Mouse (Mus musculus) cerebellum, postnatal 10 days (tissue): Measurements from ENCODE around the gene Flrt1.
"Not testable (repeated sequence)": the region's sequence is repeated elsewhere in the genome, so short reads cannot be mapped to it uniquely, and the experiment has no call there.

Experiments
- DNase-seq, 2 experiments: peaks; one replicate each; pipeline ENCODE4 v3.0.0; 2021; ENCODE audit warnings: mixed read lengths in 2 of 2

Flrt1 gene

DNA sequence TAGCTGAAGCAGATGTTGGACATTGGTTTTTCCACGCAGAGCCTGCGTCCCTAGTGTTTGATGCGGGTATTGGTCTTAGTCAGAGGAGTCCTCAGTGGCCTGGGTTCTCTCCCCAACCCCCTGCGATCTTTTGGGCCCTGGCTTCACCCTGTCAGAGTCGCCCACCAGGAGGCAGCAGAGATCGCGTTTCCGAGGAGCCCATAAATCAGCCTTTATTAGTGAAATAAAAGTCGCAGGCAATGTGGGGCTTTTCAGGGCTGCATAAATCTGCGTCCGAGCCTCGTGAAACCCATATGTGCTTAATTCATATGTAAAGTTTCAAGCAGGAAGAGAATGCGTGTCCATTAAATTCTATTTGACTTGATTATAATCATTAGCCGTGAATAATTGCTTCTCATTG lies 37.4 kb downstream of the Flrt1 start:
- peak; percentile 94 to 97 for DNase-seq

DNA sequence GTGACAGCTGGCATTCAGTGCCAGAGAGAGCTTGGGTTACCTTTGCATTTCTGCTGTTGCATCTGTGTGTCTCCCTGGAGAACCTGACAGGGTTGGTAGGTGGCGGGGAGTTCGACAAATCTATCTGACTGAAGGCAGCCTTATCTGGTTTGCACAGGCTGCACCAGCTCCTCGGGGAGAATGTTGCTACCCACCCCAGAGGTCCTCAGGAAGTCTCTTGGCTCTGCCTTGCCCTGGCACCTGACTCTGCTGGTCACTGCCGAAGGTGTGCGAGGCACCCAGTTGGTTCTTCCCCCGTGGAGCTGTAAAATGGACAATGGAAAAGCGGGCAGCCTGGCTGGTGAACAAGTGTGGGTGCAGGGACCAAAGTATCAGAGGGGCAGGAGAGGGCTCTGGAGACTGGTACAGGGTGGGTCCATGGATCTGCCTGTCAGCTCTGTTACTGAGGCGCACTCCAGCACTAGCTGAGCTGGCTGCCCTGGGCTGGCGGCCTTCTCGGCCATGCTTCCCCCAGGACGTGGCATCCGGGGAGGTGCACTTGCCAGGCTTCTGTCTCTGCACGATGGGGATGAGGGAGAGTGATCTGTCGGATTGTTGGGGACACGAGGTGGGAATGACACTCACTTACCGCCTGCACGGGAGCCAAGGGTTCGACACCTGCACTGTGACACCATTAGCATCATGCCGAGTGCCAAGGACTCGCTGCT lies 38.0 kb downstream of the Flrt1 start:
- DNase-seq, result no peak

DNA sequence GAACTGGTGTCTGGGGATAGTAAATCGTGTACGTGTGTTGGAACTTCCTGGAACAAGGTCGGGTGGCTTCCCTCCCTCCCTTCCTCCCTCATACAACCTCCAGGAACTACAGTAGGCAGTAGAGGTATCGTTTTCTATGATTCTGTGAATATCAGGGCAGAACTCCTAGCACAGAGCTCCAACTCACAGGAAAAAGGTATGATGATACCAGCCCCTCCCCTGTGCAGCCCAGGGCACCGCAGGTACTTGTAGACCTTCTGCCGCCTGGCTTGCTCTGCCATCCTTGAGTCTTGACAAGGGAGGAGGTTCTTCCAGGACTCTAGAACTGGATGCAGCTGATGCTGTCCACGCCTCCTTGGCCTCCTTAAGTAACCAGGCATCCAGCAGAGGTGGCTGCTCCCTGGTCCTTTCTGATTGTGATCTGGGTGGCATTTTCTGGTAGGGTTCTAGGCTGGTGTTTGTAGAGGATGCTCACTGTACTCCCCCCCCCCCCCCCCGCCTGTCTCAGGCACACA lies 38.6 kb downstream of the Flrt1 start:
- no peak for DNase-seq

DNA sequence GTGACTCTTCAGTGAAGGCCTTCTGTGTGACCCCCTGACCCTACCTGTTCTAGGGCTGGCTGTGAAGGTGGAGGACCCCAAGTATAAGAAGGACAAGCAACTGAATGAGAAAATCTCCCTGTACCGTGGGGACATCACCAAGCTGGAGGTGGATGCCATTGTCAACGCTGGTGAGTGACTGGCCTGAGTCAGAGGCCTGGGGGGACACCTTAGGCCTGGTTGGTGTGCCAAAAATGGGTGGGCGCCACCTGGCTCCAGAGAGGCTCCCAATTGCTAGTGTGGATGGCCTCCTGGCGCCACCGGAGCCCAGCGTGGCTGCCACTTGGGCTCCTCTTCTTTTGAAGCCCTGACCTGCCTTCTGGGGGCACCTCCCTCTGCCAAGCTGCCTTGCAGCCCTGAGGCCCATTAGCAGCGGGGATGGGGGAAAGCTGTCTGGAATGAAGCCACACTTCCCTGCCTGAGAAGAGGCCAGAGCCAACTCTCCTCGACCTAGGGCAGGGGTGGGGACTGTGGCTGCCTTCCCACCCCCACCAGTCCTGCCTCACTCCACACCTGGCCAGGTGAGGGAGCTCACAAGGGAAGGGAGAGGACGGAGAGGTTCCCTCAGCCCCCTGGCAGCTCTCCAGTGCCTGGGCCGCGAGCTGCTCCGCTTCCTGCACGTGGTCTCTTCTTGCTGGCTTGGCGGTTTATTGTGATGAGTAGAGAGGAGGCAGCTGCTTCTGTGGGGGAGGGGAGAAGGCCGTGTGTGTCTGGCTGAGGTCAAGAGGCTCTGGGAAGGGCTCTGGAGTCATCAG lies 39.3 kb downstream of the Flrt1 start:
- DNase-seq, result peak; percentile 83 to 88

DNA sequence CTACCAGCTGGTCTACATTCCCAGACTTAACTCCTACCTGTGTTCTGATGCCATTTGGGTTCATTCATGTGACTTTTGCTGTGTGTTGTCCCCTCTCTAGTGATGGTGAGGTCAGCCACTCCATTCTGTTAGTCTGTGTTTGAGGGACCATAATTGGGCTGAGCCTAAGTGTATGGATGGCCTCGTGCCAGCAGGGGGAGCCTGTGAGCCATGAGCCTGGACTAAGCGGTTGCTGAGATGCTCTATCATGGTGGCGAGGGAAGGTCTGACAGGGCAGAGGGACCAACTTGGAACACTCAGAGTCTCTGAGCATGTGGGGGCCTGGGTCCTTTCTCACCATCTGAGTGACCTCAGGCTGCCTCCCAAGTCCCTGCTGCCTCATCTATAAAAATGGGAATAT lies 41.0 kb downstream of the Flrt1 start:
- DNase-seq, result peak; percentile 94 to 96

DNA sequence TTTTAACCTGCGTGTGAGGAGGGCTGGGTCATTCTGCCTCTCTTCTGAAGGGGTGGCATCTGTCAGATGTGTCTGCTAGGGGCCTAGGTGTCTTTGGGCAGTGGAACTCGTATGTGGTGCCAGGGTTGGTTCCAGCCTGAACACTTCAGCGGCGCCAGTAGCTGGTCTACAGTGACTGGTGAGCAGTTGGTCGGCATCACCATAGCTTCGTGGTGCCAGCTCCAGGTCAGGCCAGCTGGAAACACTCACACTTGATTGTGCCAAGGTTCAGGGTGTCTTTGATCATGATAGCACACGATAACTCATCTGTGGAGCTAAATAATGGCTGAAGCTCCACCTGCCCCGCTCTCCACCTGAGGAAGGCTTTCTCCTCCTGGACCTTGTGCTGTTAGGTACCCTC lies 42.6 kb downstream of the Flrt1 start:
- peak; percentile 64 to 66 for DNase-seq

DNA sequence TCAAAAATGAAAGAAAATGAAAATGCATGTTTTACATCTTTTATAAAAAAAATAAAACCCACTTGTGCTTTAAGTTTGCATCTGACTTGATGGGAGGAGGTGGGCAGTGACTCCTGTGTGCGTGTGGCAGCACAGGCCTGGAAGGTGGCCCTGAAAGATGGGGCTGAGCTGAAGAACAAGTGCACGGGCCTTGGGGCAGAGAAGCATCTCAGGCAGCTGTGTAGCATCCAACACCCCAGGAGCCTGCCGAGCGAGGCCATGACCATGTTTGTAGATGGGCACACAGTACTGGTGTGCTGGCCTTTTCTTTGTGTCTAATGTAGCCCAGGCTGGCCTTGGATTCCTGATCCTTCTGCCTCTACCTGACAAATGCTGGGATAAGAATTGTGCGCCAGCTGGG lies 43.4 kb downstream of the Flrt1 start:
- DNase-seq, result no peak

DNA sequence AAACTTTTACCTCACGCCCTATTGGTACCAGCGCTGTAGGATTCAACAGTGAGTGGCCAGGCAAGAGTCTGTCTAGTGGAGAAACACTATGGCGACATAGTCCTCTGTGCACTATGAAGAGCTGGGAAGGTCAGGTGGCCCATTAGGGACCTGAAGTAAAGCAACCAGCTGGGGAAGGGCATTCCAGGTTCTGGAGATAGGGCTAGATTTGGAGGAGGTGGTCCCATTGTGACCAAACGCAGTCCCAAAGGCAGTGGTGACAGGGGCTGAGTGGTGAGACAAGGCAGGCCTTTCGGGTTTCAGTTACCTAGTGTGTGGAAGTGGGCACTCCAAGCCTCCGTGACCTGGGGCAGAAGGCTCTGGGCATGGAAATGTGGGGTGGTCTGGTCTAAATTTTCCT lies 47.0 kb downstream of the Flrt1 start:
- no peak for DNase-seq

DNA sequence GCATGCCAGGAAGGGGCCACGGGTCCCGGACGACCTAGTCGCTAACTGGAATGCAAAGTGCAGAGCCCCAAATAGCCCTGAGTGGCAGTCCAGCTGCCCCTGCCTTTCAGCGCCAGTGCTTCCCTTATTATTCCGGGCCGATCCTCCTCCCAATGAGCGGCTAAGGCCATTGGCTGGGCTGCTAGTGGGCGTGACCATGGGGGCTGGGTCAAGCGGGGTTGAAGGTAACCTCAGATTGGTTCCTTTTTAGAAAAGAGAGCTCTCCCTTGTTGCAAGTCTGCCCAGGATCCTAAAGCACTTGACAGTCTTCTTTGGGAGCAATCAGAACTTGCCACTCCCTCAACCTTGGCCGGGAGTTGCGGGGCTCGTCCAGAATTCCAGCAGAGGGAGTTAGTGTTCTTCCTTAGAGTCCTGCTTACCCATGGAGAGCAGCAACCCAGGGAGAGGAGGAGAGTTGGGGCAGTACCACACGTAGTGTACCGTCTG lies 47.8 kb downstream of the Flrt1 start:
- DNase-seq, result peak; percentile 79 to 82

DNA sequence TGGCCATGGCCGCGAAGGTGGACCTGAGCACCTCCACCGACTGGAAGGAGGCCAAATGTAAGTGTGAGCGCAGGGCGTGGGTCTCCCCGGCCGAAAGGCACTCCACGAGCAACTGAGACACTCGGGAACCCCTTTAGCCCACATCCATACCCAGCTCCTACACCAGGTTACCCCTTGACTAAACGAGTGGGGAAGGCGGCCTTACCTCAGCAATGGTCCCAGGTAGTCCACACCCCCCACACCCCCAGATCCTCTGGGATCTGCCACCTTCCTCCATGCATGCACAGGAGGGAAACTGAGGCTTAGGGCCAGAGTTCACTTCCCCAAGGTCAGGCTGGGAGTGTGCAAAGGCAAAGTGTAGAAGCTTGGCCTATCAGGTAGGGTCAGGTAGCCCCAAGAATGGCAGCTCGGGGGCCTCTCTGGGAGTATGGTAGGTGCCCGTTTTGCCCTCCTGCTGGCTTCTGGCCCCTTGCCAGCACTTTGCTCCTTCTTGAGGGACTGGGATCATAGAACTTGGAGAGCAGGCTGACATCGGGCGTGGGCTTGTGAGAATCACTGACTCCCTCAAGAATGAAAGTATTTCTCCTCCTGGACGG lies 48.3 kb downstream of the Flrt1 start:
- peak; percentile 71 to 75 for DNase-seq

DNA sequence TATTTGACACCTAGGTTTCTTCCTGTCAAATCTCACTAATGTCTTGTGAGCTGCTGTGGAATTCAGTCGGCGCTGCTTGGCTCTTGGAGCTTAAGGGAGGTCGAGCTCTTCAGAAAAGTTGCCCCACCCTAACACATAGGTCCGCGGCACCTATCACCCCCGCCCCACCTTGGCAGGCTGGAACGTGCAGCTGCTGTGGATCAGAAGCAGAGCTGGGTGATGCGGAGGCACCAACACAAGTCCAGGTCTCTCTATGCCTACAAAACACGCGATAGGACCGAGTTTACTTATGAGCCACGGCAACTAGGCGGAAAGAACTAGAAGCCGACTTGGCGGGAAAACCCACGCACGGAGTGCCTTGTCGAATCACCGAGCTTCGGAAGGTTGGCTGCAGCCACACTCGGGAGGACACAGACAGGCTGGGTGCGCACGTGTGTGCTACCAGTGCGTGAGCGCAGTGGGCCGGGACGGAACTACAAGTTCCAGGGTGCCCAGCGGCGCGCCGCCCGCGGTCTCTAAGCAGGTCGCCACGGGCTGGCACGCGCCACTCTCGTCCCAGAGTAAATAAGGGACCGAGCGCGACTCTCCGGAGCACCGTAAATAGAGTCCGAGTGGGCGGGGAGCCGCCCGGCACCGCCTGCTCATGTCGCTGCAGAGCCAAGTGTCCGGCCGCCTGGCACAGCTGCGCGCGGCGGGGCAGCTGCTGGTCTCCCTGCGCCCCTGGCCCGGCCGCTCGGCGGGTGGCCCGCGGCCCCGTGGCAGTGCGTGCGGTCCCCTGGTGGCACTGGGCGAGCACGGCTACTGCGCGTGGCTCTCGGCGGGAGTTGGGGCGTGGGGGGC lies 49.1 kb downstream of the Flrt1 start, which contains the start of gene Macrod1:
Gene Macrod1 (plus strand): TSS at position 563 of the 840 bp plus-strand sequence.
- DNase-seq, result peak; percentile 81 to 82

DNA sequence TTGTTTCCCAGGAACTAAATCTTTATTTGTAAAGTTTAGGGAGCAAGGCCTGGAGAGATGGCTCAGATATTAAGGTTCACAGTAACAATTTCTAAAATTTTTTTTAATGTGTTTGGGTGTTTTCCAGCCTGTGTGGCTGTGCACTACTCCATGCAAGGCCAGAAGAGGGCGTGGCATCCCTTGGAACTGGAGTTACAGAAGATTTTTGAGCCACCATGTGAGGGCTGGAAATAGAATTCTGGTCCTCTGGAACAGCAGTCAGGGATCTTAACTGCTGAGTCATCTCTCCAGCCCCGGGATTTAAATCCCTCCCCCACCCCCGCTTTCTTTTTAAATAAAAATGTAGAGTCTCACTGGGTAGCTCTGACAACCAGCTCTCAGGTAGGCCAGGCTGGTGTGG lies 50.4 kb downstream of the Flrt1 start:
- no peak for DNase-seq

DNA sequence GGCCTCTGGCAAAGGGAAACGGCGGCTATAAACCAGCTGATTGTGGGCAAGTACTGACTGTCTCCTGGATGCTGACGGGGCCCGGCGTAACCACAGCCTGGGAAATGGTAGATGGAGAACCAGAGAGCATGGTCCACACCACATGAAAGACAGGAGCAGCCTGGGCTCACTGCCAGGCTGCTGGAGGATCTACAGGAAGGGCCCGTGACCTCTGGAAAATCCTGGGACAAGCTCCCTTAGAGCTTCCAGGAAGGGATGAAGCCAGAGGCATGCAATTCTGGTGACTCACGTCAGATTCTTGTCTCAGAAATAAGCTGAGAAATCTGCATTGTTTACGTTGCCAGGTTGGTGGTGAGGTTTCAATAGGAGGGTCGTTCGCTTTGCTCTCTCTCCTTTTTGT lies 50.8 kb downstream of the Flrt1 start:
- DNase-seq, result peak in 1 of 2 experiments; percentile 15

DNA sequence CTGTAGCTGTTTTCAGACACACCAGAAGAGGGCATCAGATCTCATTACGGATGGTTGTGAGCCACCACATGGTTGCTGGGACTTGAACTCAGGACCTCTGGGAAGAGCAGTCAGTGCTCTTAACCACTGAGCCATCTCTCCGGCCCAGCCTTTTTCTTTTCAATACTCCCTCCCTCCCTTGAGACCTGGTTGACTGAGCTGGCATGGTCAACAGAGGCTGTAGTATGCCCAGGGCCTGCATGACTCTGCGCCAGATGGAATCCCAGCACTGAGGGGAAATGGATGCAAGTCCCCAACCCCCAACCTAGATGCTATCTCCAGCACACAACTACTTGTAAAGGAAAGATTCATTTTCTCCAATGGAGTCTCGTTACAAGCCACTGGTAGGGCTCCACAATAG lies 52.1 kb downstream of the Flrt1 start:
- not testable (repeated sequence) for DNase-seq

DNA sequence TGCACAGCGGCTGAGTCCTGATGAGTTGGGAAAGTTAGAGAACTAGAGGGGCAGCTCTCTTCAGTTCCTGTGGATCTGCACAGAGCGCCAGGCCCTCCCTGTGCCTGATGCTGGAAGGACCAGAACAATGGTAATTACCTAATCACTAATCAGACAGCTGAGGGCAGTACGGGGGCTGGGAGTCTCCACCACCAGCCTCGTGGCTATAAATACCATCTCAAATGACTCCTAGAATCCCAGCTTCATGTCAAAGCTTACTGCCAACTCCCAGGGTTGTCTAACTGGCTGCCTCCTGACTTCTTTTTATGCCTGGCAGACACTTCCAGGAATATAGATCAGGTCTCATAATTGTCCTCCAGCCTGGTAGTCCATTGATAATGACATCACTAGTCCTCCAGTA lies 60.8 kb downstream of the Flrt1 start:
- DNase-seq, result no peak

DNA sequence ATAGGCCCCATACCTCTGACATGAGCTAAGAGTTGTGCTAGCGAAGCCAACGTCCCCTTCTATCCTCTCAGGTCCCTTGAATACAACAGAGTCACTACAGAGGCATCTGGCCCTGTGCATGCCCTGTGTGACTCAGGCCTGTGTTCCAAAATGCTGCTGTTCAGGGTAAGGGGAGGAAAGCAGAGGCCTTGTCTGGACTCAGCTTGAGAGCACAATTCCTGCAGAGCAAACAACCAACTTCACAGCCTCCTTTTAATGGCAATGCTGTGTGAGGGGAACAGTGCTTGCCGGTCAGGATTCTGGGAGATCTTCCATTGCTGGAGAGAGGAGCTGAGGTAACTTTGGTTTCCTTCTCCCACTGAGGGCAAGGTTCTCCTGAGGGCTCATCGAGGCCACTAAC lies 61.2 kb downstream of the Flrt1 start:
- DNase-seq, result no peak
